Mouse (Mus musculus) heart, adult 9 months (tissue): ENCODE results near the gene Rap1a.

Experiments
- DNase-seq, 2 experiments: peaks; one replicate each; pipeline ENCODE4 v3.0.0; 2022; ENCODE audit warnings: low spot score in 2 of 2

The Rap1a gene

GRCm38 (mm10) chr3:105695476-105696386 lies 105.4 kb downstream of the Rap1a start:
- DNase-seq, result peak in 1 of 2 experiments; percentile 70

GRCm38 (mm10) chr3:105693327-105694080 lies 107.6 kb downstream of the Rap1a start:
- no peak for DNase-seq

GRCm38 (mm10) chr3:105688536-105688935 lies 112.6 kb downstream of the Rap1a start:
- no peak for DNase-seq

- peak; percentile 96 to 97 for DNase-seq
Observed at GRCm38 (mm10) chr3:105687324-105688060, 113.6 kb downstream of the Rap1a start, which contains the start of gene Ddx20. Gene Ddx20, minus strand, starts transcription at chr3:105687574.

GRCm38 (mm10) chr3:105686394-105687323 lies 114.5 kb downstream of the Rap1a start:
- DNase-seq, result no peak

DNA sequence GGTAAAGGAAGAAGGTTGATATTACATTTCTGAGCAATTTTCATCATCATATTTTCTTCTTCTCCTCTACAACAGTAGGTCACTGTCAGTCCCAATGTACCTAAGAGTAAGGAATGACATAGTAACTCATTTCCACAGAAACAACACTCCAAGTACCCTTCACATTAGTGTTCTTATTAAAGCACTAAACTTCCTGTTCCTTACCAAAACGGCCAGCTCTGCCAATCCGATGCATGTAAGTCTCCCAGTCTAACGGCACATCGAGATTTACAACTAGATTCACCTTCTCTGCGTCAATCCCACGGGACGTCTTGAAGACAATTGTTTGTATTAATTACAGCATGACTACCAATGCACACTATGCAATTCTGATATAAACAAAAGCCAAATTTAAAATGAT lies 120.8 kb downstream of the Rap1a start:
- no peak for DNase-seq
